Mouse (Mus musculus) left cerebral cortex, adult 2 months (tissue): ENCODE results near the gene Ggta1. TPM values are rescaled to one million over a fixed set of nuclear protein-coding genes. Genes with fewer than 3 reads are reported as not detected.

Experiments used
- DNase-seq, 2 experiments: peaks; one replicate each; pipeline ENCODE4 v3.0.0; 2021 to 2022; ENCODE audit warnings: low spot score in 2 of 2, mixed read lengths in 1 of 2; ENCODE audit errors: extremely low spot score in 1 of 2
- H3K27ac ChIP-seq: fragments of 200-600 bp; 2 replicates; pipeline ENCODE4 v1.8.1; 2022
- H3K4me3 ChIP-seq: fragments of 200-600 bp; 2 replicates; pipeline ENCODE4 v1.8.1; 2022
- CTCF ChIP-seq: fragments of 200-600 bp; IDR thresholded peaks from 2 replicates; pipeline ENCODE4 v1.8.1; 2022; ENCODE audit warnings: antibody characterized with exemption, mild to moderate bottlenecking, moderate library complexity
- intact Hi-C: fragments of 180-260 bp; cut with DNase I; formaldehyde crosslinking; loops from one replicate; pipeline ENCODE4 v1.15.1; 2025
- total RNA-seq, 2 experiments: library from RNA; stranded (reverse); gene quantifications; 2 replicates each; pipeline ENCODE4 v1.2.3; 2021

Ggta1 gene
- total RNA-seq, 2 experiments from 2014 or later, result 2.6 to 4.0 TPM

GRCm38 (mm10) chr2:35503021-35503722 lies 40.1 kb upstream of the Ggta1 start:
- DNase-seq, result no peak
- Histone ChIP-seq H3K4me3 (no peak overlapping the region), H3K27ac (no peak overlapping the region)
- no peak for TF ChIP-seq CTCF
- intact Hi-C loops, result no loop called here

- no peak for TF ChIP-seq CTCF
- no peak overlapping the region for H3K4me3 ChIP-seq
- DNase-seq, result no peak
- H3K27ac ChIP-seq, result no peak overlapping the region
- intact Hi-C loops, result no loop called here
Measured at GRCm38 (mm10) chr2:35502561-35502960, 39.5 kb upstream of the Ggta1 start.

GRCm38 (mm10) chr2:35499474-35499873 lies 36.4 kb upstream of the Ggta1 start:
- DNase-seq, result no peak
- intact Hi-C loops, result no loop called here
- H3K27ac ChIP-seq, result no peak overlapping the region
- no peak overlapping the region for H3K4me3 ChIP-seq
- no peak for TF ChIP-seq CTCF

- intact Hi-C loops, result no loop called here
- H3K4me3 ChIP-seq, result no peak overlapping the region
Measured at GRCm38 (mm10) chr2:35498961-35499360, 35.9 kb upstream of the Ggta1 start.

GRCm38 (mm10) chr2:35497662-35498196 lies 34.7 kb upstream of the Ggta1 start:
- H3K4me3 ChIP-seq, result no peak overlapping the region
- H3K27ac ChIP-seq, result no peak overlapping the region
- TF ChIP-seq CTCF, result no peak
- intact Hi-C loops, result no loop called here
- DNase-seq, result no peak

More at GRCm38 (mm10) chr2:35498961-35499360, 35.9 kb upstream of the Ggta1 start:
- no peak for DNase-seq
- TF ChIP-seq CTCF, result no peak
- no peak overlapping the region for H3K27ac ChIP-seq

- Histone ChIP-seq H3K27ac (no peak overlapping the region), H3K4me3 (no peak overlapping the region)
- no peak for TF ChIP-seq CTCF
- intact Hi-C loops, result no loop called here
- no peak for DNase-seq
Measured at GRCm38 (mm10) chr2:35496279-35497013, 33.4 kb upstream of the Ggta1 start.

- no peak for TF ChIP-seq CTCF
- DNase-seq, result no peak
- no peak overlapping the region for H3K4me3 ChIP-seq
- intact Hi-C loops, result no loop called here
- no peak overlapping the region for H3K27ac ChIP-seq
Measured at GRCm38 (mm10) chr2:35495486-35496278, 32.7 kb upstream of the Ggta1 start.

GRCm38 (mm10) chr2:35493566-35493965 lies 30.5 kb upstream of the Ggta1 start:
- Histone ChIP-seq H3K4me3 (no peak overlapping the region), H3K27ac (no peak overlapping the region)
- DNase-seq, result no peak
- no peak for TF ChIP-seq CTCF
- intact Hi-C loops, result no loop called here

GRCm38 (mm10) chr2:35491151-35491550 lies 28.1 kb upstream of the Ggta1 start:
- no peak for TF ChIP-seq CTCF
- intact Hi-C loops, result no loop called here
- Histone ChIP-seq H3K27ac (no peak overlapping the region), H3K4me3 (no peak overlapping the region)
- DNase-seq, result no peak

- DNase-seq, result no peak
- no peak for TF ChIP-seq CTCF
- no peak overlapping the region for H3K4me3 ChIP-seq
- intact Hi-C loops, result no loop called here
- H3K27ac ChIP-seq, result no peak overlapping the region
Measured at GRCm38 (mm10) chr2:35490458-35491111, 27.6 kb upstream of the Ggta1 start.

GRCm38 (mm10) chr2:35487700-35488099 lies 24.7 kb upstream of the Ggta1 start:
- Histone ChIP-seq H3K4me3 (no peak overlapping the region), H3K27ac (no peak overlapping the region)
- intact Hi-C loops, result no loop called here
- no peak for DNase-seq
- no peak for TF ChIP-seq CTCF
